Mouse (Mus musculus) c-Kit-positive CD71-negative TER-119-negative erythroid progenitor cells, embryonic 14.5 days (primary cell): ENCODE measurements around the gene Trio.

ENCODE experiments used
- DNase-seq: peaks from one replicate; pipeline ENCODE4 v3.0.0-alpha.2; 2013; ENCODE audit warnings: low read depth

Gene Trio

GRCm38 (mm10) chr15:28025447-28026166, at the start of gene Trio:
Gene Trio, minus strand, starts transcription at chr15:28025848.
- DNase-seq, result peak; percentile 78

GRCm38 (mm10) chr15:28074416-28074970, 48.8 kb upstream of the Trio start:
- DNase-seq, result no peak

GRCm38 (mm10) chr15:28071601-28072000, 46.0 kb upstream of the Trio start:
- no peak for DNase-seq

- no peak for DNase-seq
Measured at GRCm38 (mm10) chr15:28070771-28071419, 45.2 kb upstream of the Trio start.

- no peak for DNase-seq
Measured at GRCm38 (mm10) chr15:28070221-28070620, 44.6 kb upstream of the Trio start.

- DNase-seq, result no peak
Measured at GRCm38 (mm10) chr15:28067373-28067772, 41.7 kb upstream of the Trio start.

GRCm38 (mm10) chr15:28066468-28066867, 40.8 kb upstream of the Trio start:
- DNase-seq, result no peak

GRCm38 (mm10) chr15:28065572-28065971, 39.9 kb upstream of the Trio start:
- no peak for DNase-seq

- no peak for DNase-seq
Measured at GRCm38 (mm10) chr15:28064733-28065088, 39.1 kb upstream of the Trio start.

- no peak for DNase-seq
Measured at GRCm38 (mm10) chr15:28064081-28064732, 38.6 kb upstream of the Trio start.

GRCm38 (mm10) chr15:28063466-28063865, 37.8 kb upstream of the Trio start:
- DNase-seq, result no peak

- DNase-seq, result no peak
Measured at GRCm38 (mm10) chr15:28062016-28062415, 36.4 kb upstream of the Trio start.

GRCm38 (mm10) chr15:28060977-28061376, 35.3 kb upstream of the Trio start:
- DNase-seq, result no peak

- DNase-seq, result no peak
Measured at GRCm38 (mm10) chr15:28060423-28060822, 34.8 kb upstream of the Trio start.

GRCm38 (mm10) chr15:28057545-28057944, 31.9 kb upstream of the Trio start:
- DNase-seq, result no peak

- DNase-seq, result no peak
Measured at GRCm38 (mm10) chr15:28054731-28055130, 29.1 kb upstream of the Trio start.

GRCm38 (mm10) chr15:28054111-28054510, 28.5 kb upstream of the Trio start:
- no peak for DNase-seq

GRCm38 (mm10) chr15:28053226-28053625, 27.6 kb upstream of the Trio start:
- DNase-seq, result no peak

GRCm38 (mm10) chr15:28051811-28052210, 26.2 kb upstream of the Trio start:
- no peak for DNase-seq

GRCm38 (mm10) chr15:28051104-28051625, 25.5 kb upstream of the Trio start:
- DNase-seq, result no peak

- no peak for DNase-seq
Measured at GRCm38 (mm10) chr15:28047711-28048110, 22.1 kb upstream of the Trio start.

- no peak for DNase-seq
Measured at GRCm38 (mm10) chr15:28041158-28041865, 15.7 kb upstream of the Trio start.
